14 mouse cellular contexts compared by ENCODE assay signal in genomic region chrX:48127502-48128218, GRCm38 (mm10). TPM values are rescaled to one million over a fixed set of nuclear protein-coding genes. Genes with fewer than 3 reads are reported as not detected.
DNase-seq lines count a peak whose midpoint lies in the region; ATAC-seq and TF ChIP-seq lines count a peak whose summit lies in the region.
"Had no signal": no experiment of that assay in that cellular context is flagged by ENCODE, and none has a peak within 500 bp of the region (broad histone marks: within the 10 kb centered on the region; RNA-seq: fewer than 3 reads in every experiment).

No protein-coding gene starts in this region.

- no peak overlapping the region for H3K27ac ChIP-seq in heart, postnatal 0 days (ENCODE audit: low read depth)
- H3K27ac ChIP-seq: embryonic facial prominence, embryonic 13.5 days; hindbrain, embryonic 15.5 days; lung, embryonic 15.5 days had no signal

- TF ChIP-seq EP300 in heart, postnatal 0 days (IDR thresholded peaks at IDR 0.05; ENCODE audit: low read depth), result no peak

- no peak overlapping the region for H3K4me3 ChIP-seq in heart, postnatal 0 days (ENCODE audit: low read depth, low read length)
- H3K4me3 ChIP-seq: embryonic facial prominence, embryonic 13.5 days; hindbrain, embryonic 15.5 days; lung, embryonic 15.5 days had no signal

- ATAC-seq in heart, postnatal 0 days (ENCODE audit: insufficient read depth, low read depth), result no peak; the same call in 1 of the 2 replicates
- peak; percentile 93 for ATAC-seq in megakaryocyte, adult 5-6 weeks (ENCODE audit: poor library complexity, severe bottlenecking)
- ATAC-seq: forebrain, postnatal 0 days had no signal

- H3K9me3 ChIP-seq in heart, postnatal 0 days (replicated peaks; ENCODE audit: control insufficient read depth, low read length), result no peaks in the 10 kb centered on the region
- H3K9me3 ChIP-seq: embryonic facial prominence, embryonic 13.5 days; hindbrain, embryonic 15.5 days; lung, embryonic 15.5 days had no signal

- intact Hi-C loops in heart, postnatal 10 days (cut with DNase I), result loop anchor here (5.0 to 10.0 kb wide), 2 partner anchors 80 to 267 kb away; partner anchors contain the start of gene Zdhhc9
- intact Hi-C loops in left cerebral cortex, postnatal 14 days (cut with DNase I), result no loop called here

- no peaks in the 10 kb centered on the region for H3K4me1 ChIP-seq in heart, postnatal 0 days (ENCODE audit: control insufficient read depth, insufficient read depth)
- H3K4me1 ChIP-seq: embryonic facial prominence, embryonic 13.5 days; hindbrain, embryonic 15.5 days; lung, embryonic 15.5 days had no signal

- H3K4me2 ChIP-seq in heart, postnatal 0 days (ENCODE audit: low read depth, low read length), result no peak overlapping the region
- H3K4me2 ChIP-seq: embryonic facial prominence, embryonic 13.5 days; hindbrain, embryonic 15.5 days; lung, embryonic 15.5 days had no signal

- WGBS in heart, postnatal 0 days, result 66% methylated on average over 6 of the region's 6 CpGs

- no peak for DNase-seq in heart, postnatal 0 days (ENCODE audit: low spot score)
- no peak for DNase-seq in heart, postnatal 10 days
- peak; percentile 66 to 73 for DNase-seq in spleen, postnatal 36 days (ENCODE audit: low spot score in 2 of 2)
- DNase-seq in spleen, postnatal 10 days (ENCODE audit: low spot score in 2 of 2), result no peak
- no peak for DNase-seq in left cerebral cortex, postnatal 14 days (ENCODE audit: low spot score in 2 of 2)
- DNase-seq in adrenal gland, adult 2 months, result no peak
- DNase-seq in retina, embryonic 14.5 days (ENCODE audit: low spot score), result no peak
- DNase-seq: cerebellum, adult 11 months; forebrain, postnatal 0 days; heart, adult 18-20 months had no signal

- no peaks in the 10 kb centered on the region for H3K27me3 ChIP-seq in heart, postnatal 0 days (ENCODE audit: control insufficient read depth, insufficient read depth, low read length)
- H3K27me3 ChIP-seq: embryonic facial prominence, embryonic 13.5 days; hindbrain, embryonic 15.5 days; lung, embryonic 15.5 days had no signal

- H3K36me3 ChIP-seq in heart, postnatal 0 days (replicated peaks; ENCODE audit: control insufficient read depth, insufficient read depth, low read length), result no peaks in the 10 kb centered on the region
- H3K36me3 ChIP-seq: embryonic facial prominence, embryonic 13.5 days; hindbrain, embryonic 15.5 days; lung, embryonic 15.5 days had no signal

- peak; percentile 33 for TF ChIP-seq CTCF in heart, postnatal 0 days (IDR thresholded peaks at IDR 0.05; ENCODE audit: low read depth)

- H3K9ac ChIP-seq in heart, postnatal 0 days (replicated peaks; ENCODE audit: low read depth, low read length), result no peak overlapping the region
- H3K9ac ChIP-seq: embryonic facial prominence, embryonic 13.5 days; forebrain, postnatal 0 days; hindbrain, embryonic 15.5 days; lung, embryonic 15.5 days had no signal

RNA-seq across cellular contexts. Expression of gene Sash3, which starts 18.6 kb away (rescaled TPM):
- 0.61 and 5.7 TPM in 2 replicates for total RNA-seq in heart, postnatal 0 days (2014; rRNA removed; ENCODE audit: low replicate concordance)
- 0.52 and 0.67 TPM in 2 replicates for polyA plus RNA-seq in heart, postnatal 0 days (2015; fragmentation: Nextera tagmentation; extraction: Ambion mirVana)
- 1 to 10 TPM; 1.3 to 1.4 TPM for total RNA-seq in heart, postnatal 10 days (2021)
- 96.3 and 105 TPM in 2 replicates for total RNA-seq in megakaryocyte, adult 5-6 weeks (2015)
- 146 and 154 TPM in 2 replicates for total RNA-seq in megakaryocyte, adult 5-6 weeks (2017)
- total RNA-seq in left cerebral cortex, postnatal 14 days (2021), result 1 to 10 TPM; 1.5 to 1.8 TPM
- total RNA-seq in adrenal gland, adult 2 months (2021), result 1 to 10 TPM; 1.2 to 1.6 TPM
- polyA plus RNA-seq in adrenal gland, adult 2 months (2012; rRNA removed), result 1.3 and 1.4 TPM in 2 replicates

RNA-seq across cellular contexts. Expression of gene Xpnpep2, which starts 19.1 kb away (rescaled TPM):
- total RNA-seq in heart, postnatal 0 days (2014; rRNA removed; ENCODE audit: low replicate concordance), result 1.9 TPM in 1 of 2 replicates, not detected in the other
- polyA plus RNA-seq in heart, postnatal 0 days (2015; fragmentation: Nextera tagmentation; extraction: Ambion mirVana), result 0.58 and 0.66 TPM in 2 replicates
- 1 to 10 TPM; 1.5 to 2.1 TPM for total RNA-seq in heart, postnatal 10 days (2021)
- total RNA-seq in megakaryocyte, adult 5-6 weeks (2015), result not detected in 2 replicates
- total RNA-seq in megakaryocyte, adult 5-6 weeks (2017), result not detected in 2 replicates
- under 1 TPM; 0.40 to 0.48 TPM for total RNA-seq in left cerebral cortex, postnatal 14 days (2021)
- 1 to 10 TPM; 1.4 to 1.6 TPM for total RNA-seq in adrenal gland, adult 2 months (2021)
- polyA plus RNA-seq in adrenal gland, adult 2 months (2012; rRNA removed), result 0.59 and 1.1 TPM in 2 replicates

Comparison
In these comparisons a context has a peak if more than half of its experiments do, and no peak if none do; other contexts are left out.
1. DNase-seq: peak in spleen, postnatal 36 days (2 of 2); none in heart, postnatal 0 days (single experiment), heart, postnatal 10 days (0 of 2), spleen, postnatal 10 days (0 of 2), left cerebral cortex, postnatal 14 days (0 of 2), adrenal gland, adult 2 months (single experiment) and retina, embryonic 14.5 days (single experiment).
2. RNA of gene Sash3, which starts 18.6 kb away (total RNA-seq): 96.3 to 154 TPM in megakaryocyte, adult 5-6 weeks; 1.5 to 1.8 TPM in left cerebral cortex, postnatal 14 days, 1.2 to 1.6 TPM in adrenal gland, adult 2 months, 1.3 to 1.4 TPM in heart, postnatal 10 days and 0.61 to 5.7 TPM in heart, postnatal 0 days; every median in the first group is over 10 times any median in the second.